Mouse (Mus musculus): Measurements from ENCODE around the gene Slc37a2.

DNA sequence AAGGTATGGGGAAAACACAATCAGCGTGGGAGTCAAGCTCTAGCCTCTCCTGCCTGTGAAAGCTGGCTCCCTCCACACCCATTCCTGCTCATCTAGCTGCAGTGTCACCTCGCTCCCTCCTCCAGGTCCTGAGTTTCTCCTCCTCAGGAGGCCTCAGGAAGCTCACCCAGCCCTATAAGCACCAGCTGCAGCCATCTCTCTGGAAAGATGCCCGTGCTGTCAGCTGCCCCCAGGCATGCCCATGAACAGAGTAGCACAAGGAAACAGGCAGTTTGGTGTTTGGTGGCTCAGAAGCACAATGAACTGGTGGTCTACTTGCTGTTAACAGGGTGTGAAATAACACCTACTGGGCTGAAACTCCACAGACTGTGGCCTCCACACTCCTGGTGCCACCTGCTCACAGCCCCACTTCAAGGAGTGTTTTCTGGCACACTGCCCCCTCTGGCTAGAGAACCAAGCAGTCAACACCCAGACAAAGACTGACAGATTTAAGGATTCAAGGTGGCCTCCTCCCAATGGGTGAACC, 7.1 kb downstream of the Slc37a2 start:
- TF ChIP-seq POLR2A (IDR thresholded peaks at IDR 0.05; ENCODE audit: low read depth, low read length) (no peak), CTCF (IDR thresholded peaks at IDR 0.05; ENCODE audit: extremely low read depth, insufficient read length, insufficient replicate concordance, low read depth, low read length) (no peak)

All from small intestine, adult 2 months (tissue).